Mouse (Mus musculus) telencephalon, adult 2 months (tissue): ENCODE measurements around the gene Cdh26.

Source experiments
- DNase-seq: peaks from one replicate; pipeline ENCODE4 v3.0.0-alpha.2; 2011; ENCODE audit warnings: low read depth, low spot score

The Cdh26 gene

GRCm38 (mm10) chr2:178507379-178508014 lies 77.2 kb downstream of the Cdh26 start:
- DNase-seq: no peak

GRCm38 (mm10) chr2:178508279-178508678 lies 77.9 kb downstream of the Cdh26 start:
- DNase-seq: no peak

GRCm38 (mm10) chr2:178513043-178513442 lies 82.7 kb downstream of the Cdh26 start:
- DNase-seq: no peak

- no peak for DNase-seq
These were observed 83.3 kb downstream of the Cdh26 start for GRCm38 (mm10) chr2:178513636-178514071.

- no peak for DNase-seq
These were observed 86.1 kb downstream of the Cdh26 start for GRCm38 (mm10) chr2:178516421-178516820.

- no peak for DNase-seq
These were observed 86.6 kb downstream of the Cdh26 start for GRCm38 (mm10) chr2:178516941-178517340.

DNA sequence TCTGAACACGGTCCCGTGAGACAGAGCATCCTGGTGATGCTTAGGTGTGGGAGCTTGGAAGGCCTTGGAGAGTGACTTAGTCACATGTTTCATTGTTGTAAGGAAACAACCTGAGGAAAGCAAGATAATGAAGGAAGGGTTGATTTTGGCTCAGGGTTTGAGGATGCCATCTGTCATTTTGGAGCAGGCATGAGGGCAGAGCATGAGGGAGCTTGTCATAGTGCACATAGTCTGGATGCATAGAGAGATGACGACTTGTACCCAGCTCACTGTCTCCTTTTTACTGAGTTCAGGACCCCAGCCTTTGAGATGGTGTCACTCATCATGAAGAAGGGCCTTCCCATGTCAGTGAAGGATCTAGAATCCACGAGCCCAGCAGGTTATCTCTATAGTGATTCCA lies 89.0 kb downstream of the Cdh26 start:
- DNase-seq: no peak

DNA sequence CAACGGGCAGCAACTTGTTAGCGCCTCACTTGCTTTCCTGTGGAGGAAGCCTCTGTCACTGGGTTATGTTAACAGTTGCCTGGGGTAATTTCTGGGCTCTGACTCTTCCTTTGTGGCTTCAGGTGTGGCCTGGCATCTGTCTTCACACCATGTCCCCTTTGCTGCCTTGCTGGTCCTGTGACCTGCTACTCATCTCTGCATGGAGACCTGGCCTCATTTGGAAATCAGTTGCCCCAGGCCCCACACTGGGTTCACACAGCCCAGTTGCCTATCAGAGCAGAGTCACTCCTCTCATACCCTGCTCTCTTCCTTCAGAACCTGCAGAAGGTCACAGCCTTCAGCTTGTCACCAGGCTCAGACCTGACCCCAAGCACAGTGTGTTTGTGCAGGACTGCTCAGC lies 89.9 kb downstream of the Cdh26 start:
- no peak for DNase-seq

DNA sequence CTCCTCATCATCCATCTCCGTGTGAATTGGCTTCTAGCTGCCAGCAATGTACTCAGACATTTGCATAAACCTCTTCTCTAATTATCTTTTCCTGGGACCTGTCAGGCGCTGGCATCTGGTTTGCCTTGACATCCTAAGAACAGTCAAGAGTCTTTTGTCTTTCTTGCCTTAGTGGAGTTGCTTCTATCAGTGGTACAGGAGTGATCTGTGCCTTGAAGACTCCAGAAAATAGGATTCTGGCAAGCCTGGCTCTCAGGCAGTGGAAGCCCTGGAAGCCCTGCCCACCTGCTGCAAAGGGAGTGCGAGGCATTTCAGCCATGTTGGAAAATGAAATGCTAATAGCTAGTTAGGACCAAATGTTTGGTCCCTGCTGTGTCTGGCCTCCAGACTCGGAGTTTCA lies 92.0 kb downstream of the Cdh26 start:
- DNase-seq: no peak

DNA sequence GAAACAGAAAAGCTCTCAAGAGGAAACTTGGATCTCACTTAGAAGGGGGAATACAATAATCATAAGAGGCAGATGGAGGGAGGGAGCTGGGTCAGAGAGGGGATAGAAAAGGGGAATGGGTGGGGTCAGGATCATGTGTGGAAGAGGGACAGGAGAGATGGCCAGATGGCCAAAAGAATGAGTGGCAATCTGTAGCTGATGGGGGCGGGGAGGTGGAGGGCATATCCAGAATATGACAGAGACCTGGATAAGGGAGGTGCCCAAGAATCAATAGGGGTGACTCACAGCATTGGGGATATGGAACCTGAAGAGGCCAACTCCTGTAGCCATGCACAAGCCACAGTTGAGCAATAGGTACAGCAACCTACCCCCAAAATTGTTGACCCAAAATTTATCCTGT lies 92.5 kb downstream of the Cdh26 start:
- no peak for DNase-seq

GRCm38 (mm10) chr2:178526776-178527175 lies 96.4 kb downstream of the Cdh26 start:
- no peak for DNase-seq

GRCm38 (mm10) chr2:178531226-178531625 lies 100.9 kb downstream of the Cdh26 start:
- DNase-seq: no peak

DNA sequence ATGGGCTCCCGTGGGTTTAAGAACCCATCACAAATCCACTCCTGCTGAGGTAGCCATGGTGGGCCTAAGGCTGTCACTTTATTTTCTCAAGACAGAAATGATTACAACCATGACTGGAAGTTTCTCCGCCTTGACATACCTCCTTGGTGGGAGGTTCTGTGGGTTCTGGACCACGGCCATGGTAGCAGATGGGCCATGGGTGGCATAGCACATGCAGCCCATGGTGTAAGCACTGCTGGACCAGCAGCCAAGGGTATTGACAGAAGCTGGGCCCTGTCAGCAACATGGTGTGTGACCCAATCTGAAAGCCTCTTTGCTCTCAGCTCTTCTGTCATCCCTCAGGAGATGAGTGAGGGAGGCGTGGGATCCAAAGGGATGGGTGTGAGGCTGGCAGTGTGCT lies 106.2 kb downstream of the Cdh26 start:
- DNase-seq: no peak
